Mouse (Mus musculus): Measurements from ENCODE around the gene Exoc3l4. TPM values are rescaled to one million over a fixed set of nuclear protein-coding genes. Genes with fewer than 3 reads are reported as not detected.
A peak's percentile ranks its signal among the peaks of the same experiment; 100 is the strongest.

Gene Exoc3l4
- polyA plus RNA-seq, 1 experiment from 2014 or later = 7.3 TPM

DNA sequence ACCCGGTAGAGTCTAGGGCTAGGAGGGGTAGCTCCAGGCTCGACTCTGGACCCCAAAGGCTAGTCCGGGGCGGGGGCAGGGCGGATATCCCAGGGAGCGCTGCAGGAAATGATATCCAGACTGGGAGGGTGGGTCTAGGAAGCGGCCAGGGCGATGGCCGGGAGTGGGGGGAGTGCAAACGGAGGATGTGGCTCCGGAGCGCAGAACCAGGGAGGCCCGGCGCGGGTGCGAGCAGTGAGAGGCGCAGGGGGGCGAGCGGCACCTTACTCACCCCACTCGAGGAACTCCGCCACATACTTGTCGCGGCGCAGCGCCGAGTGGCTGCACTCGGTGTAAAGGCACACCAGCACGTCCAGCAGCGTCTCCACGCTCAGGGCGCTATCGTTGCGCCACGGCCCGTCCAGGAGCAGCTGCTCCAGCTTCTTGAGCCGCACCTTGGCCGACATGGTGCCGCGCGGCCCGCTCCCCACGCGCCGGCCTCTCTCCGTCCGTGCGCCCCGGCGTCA lies 39.9 kb upstream of the Exoc3l4 start:
- Histone ChIP-seq H3K4me3 (ENCODE audit: low read depth, low read length) (peak overlapping the region; percentile 88), H3K36me3 (replicated peaks; ENCODE audit: control insufficient read depth, insufficient read depth, low read depth, low read length) (no peaks in the 10 kb centered on the region), H3K27ac (replicated peaks; ENCODE audit: low read depth, low read length) (peak overlapping the region; percentile 78), H3K27me3 (ENCODE audit: control insufficient read depth, insufficient read depth, low read length) (no peaks in the 10 kb centered on the region), H3K4me1 (ENCODE audit: control insufficient read depth, insufficient read depth, low read length) (0 out of 2 replicates have a peak, but pooled peaks cover 2% of the 10 kb centered on the region), H3K9ac (replicated peaks; ENCODE audit: low read length) (peak overlapping the region; percentile 79), H3K4me2 (ENCODE audit: low read depth, low read length) (peak overlapping the region; percentile 92), H3K9me3 (replicated peaks; ENCODE audit: control insufficient read depth, low read length) (no peaks in the 10 kb centered on the region)
- 0 out of 2 replicates have a peak, but pooled peaks have one; percentile 16 for ATAC-seq (replicated peaks; ENCODE audit: insufficient number of reproducible peaks, low FRiP score, low TSS enrichment, low read depth)
- under 1% methylated on average over 43 of the region's 49 CpGs for WGBS
- peak; percentile 45 for DNase-seq (ENCODE audit: low spot score)

DNA sequence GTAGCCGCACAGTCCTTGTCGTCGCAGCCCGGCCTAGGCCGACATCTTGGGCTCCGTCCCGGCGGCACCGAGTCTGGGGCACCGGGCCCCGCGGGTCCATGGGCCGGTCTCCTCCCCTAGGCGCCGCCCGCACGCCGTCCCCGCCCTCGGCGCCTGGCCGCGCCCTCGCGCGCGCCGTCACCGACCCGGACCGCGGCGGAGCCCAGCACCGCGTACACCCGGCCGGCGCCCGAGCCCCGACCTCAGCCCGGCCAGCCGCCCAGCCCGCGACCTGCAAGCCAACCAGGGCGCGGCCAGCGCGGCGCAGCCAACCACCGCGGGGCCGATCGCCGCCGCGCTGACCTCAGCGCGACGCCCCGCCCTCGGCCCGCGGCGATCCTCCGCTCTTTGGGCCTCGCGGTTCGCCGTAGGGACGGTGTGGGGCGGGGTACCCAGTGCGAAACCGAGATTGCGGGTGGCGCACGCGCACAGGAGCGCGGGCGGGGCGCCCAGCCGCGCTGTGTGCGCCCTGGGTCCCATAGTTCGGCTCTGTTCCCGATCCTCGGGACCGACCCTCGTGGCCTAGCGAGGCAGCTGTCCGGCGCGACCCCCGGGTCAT lies 39.3 kb upstream of the Exoc3l4 start, which contains the start of gene Cdc42bpb:
Cdc42bpb (minus strand) TSS at position 343 of the 598 bp plus-strand sequence.
- WGBS = under 1% methylated on average over 91 of the region's 94 CpGs

DNA sequence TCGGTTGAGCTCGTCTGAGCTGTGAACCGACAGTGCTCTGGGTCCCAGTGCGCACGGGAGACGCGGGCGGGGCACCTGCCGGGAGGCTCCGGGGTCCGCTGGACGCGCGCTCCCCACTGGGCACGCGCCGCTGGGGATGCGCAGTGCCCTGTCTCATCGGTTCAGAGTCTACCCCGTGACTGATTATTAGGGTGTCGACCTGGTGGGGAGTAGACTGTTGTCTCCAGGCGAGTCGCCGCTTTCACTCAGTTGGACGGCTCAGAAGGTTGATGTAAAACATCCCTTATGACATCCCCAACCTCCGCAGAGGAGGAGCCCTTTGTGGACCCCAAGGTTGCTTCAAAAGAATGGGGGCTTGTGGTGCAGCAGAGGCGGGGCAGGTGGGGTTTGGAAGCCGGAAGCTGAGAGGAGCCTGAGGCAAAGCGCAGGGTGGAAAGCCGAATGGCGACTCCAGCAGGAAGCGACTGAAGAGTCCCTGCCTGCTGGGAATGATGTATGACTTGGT lies 38.8 kb upstream of the Exoc3l4 start:
- DNase-seq (ENCODE audit: low spot score) = peak; percentile 56
- peak overlapping the region; percentile 65 for H3K27ac ChIP-seq (replicated peaks; ENCODE audit: low read depth, low read length)
- no peaks in the 10 kb centered on the region for H3K9me3 ChIP-seq (replicated peaks; ENCODE audit: control insufficient read depth, low read length)
- 0 out of 2 replicates have a peak, but pooled peaks cover 2% of the 10 kb centered on the region for H3K4me1 ChIP-seq (ENCODE audit: control insufficient read depth, insufficient read depth, low read length)
- no peaks in the 10 kb centered on the region for H3K36me3 ChIP-seq (replicated peaks; ENCODE audit: control insufficient read depth, insufficient read depth, low read depth, low read length)
- peak overlapping the region; percentile 88 for H3K4me3 ChIP-seq (ENCODE audit: low read depth, low read length)
- H3K4me2 ChIP-seq (ENCODE audit: low read depth, low read length) = peak overlapping the region; percentile 92
- ATAC-seq (replicated peaks; ENCODE audit: insufficient number of reproducible peaks, low FRiP score, low TSS enrichment, low read depth) = peak; percentile 72
- H3K9ac ChIP-seq (replicated peaks; ENCODE audit: low read length) = peak overlapping the region; percentile 79
- H3K27me3 ChIP-seq (ENCODE audit: control insufficient read depth, insufficient read depth, low read length) = no peaks in the 10 kb centered on the region
- under 1% methylated on average over 32 of the region's 32 CpGs for WGBS

More for the DNA sequence above, 39.3 kb upstream of the Exoc3l4 start, which contains the start of gene Cdc42bpb:
- ATAC-seq (replicated peaks; ENCODE audit: insufficient number of reproducible peaks, low FRiP score, low TSS enrichment, low read depth) (peak; percentile 94), DNase-seq (ENCODE audit: low spot score) (peak; percentile 95)
- no peaks in the 10 kb centered on the region for H3K27me3 ChIP-seq (ENCODE audit: control insufficient read depth, insufficient read depth, low read length)
- peak within 1 kb of the TSS; percentile 78 for H3K27ac ChIP-seq (replicated peaks; ENCODE audit: low read depth, low read length)
- 0 out of 2 replicates have a peak, but pooled peaks cover 2% of the 10 kb centered on the region for H3K4me1 ChIP-seq (ENCODE audit: control insufficient read depth, insufficient read depth, low read length)
- H3K36me3 ChIP-seq (replicated peaks; ENCODE audit: control insufficient read depth, insufficient read depth, low read depth, low read length) = no peaks in the 10 kb centered on the region
- H3K9me3 ChIP-seq (replicated peaks; ENCODE audit: control insufficient read depth, low read length) = no peaks in the 10 kb centered on the region
- peak within 1 kb of the TSS; percentile 88 for H3K4me3 ChIP-seq (ENCODE audit: low read depth, low read length)
- peak within 1 kb of the TSS; percentile 79 for H3K9ac ChIP-seq (replicated peaks; ENCODE audit: low read length)
- peak within 1 kb of the TSS; percentile 92 for H3K4me2 ChIP-seq (ENCODE audit: low read depth, low read length)

DNA sequence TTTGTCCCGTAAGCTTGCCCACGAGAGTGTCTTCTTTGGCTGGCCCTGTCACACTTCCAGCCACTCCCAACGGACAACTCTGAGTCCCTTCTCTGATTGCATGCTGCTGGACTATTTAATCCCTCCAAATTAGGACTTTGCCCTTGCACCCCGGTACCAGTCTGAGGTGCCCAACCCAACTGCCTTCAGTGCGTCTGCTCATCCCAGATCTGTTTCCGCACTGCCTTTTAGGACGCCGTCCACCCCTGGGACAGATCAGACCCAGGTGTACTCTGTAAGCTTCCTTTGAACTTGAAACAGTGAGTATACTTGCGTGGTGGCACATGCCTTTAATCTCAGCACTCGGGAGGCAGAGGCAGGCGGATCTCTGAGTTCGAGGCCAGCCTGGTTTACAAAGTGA lies 38.0 kb upstream of the Exoc3l4 start:
- Histone ChIP-seq H3K4me1 (ENCODE audit: control insufficient read depth, insufficient read depth, low read length) (0 out of 2 replicates have a peak, but pooled peaks cover 2% of the 10 kb centered on the region), H3K9ac (replicated peaks; ENCODE audit: low read length) (no peak overlapping the region), H3K9me3 (replicated peaks; ENCODE audit: control insufficient read depth, low read length) (no peaks in the 10 kb centered on the region), H3K27ac (replicated peaks; ENCODE audit: low read depth, low read length) (no peak overlapping the region), H3K4me3 (ENCODE audit: low read depth, low read length) (peak overlapping the region; percentile 88), H3K27me3 (ENCODE audit: control insufficient read depth, insufficient read depth, low read length) (no peaks in the 10 kb centered on the region), H3K36me3 (replicated peaks; ENCODE audit: control insufficient read depth, insufficient read depth, low read depth, low read length) (no peaks in the 10 kb centered on the region), H3K4me2 (ENCODE audit: low read depth, low read length) (no peak overlapping the region; the same call in 1 of the 2 replicates)
- 76% methylated on average over 12 of the region's 12 CpGs for WGBS
- no peak for ATAC-seq (replicated peaks; ENCODE audit: insufficient number of reproducible peaks, low FRiP score, low TSS enrichment, low read depth)
- DNase-seq (ENCODE audit: low spot score) = no peak

DNA sequence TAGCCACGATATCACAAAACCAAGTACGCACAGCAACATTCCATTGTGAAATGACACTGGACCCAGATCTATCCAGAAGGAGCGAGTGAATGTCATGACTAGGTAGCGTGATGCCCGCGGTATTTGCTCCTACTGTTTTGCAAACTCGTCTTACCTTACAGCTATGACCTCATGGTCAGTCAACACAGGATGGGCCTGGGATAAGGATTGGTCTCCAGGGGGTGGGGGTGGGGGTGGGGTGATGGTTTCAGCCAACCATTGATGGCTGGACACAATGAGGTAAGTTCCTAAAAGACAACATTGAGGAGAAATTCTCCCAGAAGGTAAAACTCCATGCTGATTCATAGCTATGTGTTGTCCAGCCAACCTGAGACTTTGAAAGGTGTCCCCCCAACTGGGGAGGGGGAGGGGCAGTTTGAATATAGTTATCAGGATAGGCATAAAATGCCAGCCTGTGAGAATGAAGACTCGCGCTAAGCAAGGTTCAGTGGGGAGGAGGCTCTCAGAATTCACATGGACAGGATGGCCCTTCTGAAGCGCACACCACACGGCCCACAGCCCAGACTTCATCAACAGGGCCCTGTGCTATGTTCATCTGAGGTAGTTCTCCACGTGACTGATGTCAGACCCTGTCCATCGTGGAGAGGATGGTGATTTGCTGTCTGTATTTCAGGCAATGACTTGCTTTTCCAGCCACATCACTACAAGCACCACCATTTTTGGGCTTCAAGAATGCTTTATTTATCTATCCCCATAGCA lies 30.8 kb upstream of the Exoc3l4 start:
- H3K4me2 ChIP-seq (ENCODE audit: low read depth, low read length) = no peak overlapping the region
- no peak for DNase-seq (ENCODE audit: low spot score)
- no peak overlapping the region for H3K27ac ChIP-seq (replicated peaks; ENCODE audit: low read depth, low read length)
- no peak overlapping the region for H3K9ac ChIP-seq (replicated peaks; ENCODE audit: low read length)
- no peaks in the 10 kb centered on the region for H3K4me1 ChIP-seq (ENCODE audit: control insufficient read depth, insufficient read depth, low read length)
- no peaks in the 10 kb centered on the region for H3K36me3 ChIP-seq (replicated peaks; ENCODE audit: control insufficient read depth, insufficient read depth, low read depth, low read length)
- ATAC-seq (replicated peaks; ENCODE audit: insufficient number of reproducible peaks, low FRiP score, low TSS enrichment, low read depth) = no peak
- H3K4me3 ChIP-seq (ENCODE audit: low read depth, low read length) = no peak overlapping the region
- WGBS = 88% methylated on average over 13 of the region's 13 CpGs
- H3K9me3 ChIP-seq (replicated peaks; ENCODE audit: control insufficient read depth, low read length) = no peaks in the 10 kb centered on the region
- H3K27me3 ChIP-seq (ENCODE audit: control insufficient read depth, insufficient read depth, low read length) = no peaks in the 10 kb centered on the region

DNA sequence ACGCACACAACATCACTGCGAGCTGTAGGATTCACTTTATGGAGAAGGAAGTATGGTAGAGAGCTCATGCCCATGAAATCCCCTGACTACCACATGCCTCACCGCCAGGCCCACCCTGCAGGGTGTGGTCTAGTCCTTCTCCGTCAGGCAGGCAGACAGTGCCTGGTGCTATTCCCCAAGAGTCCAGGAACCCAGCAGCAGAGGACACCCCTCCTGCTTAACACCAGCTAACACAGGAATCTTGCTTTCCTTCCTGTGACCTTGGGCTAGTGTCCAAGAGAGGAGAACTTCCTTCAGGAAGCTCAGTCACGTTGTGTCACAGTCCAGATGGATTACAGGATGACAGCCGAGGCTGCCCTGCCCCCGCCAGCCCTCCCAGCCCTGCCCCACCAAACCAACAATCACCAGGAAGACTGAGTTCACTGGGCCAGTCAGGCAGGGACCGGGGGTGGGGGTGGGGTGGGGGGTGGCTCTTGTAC lies 30.1 kb upstream of the Exoc3l4 start:
- no peaks in the 10 kb centered on the region for H3K36me3 ChIP-seq (replicated peaks; ENCODE audit: control insufficient read depth, insufficient read depth, low read depth, low read length)
- H3K27ac ChIP-seq (replicated peaks; ENCODE audit: low read depth, low read length) = no peak overlapping the region
- H3K4me3 ChIP-seq (ENCODE audit: low read depth, low read length) = no peak overlapping the region
- H3K9me3 ChIP-seq (replicated peaks; ENCODE audit: control insufficient read depth, low read length) = no peaks in the 10 kb centered on the region
- DNase-seq (ENCODE audit: low spot score) (no peak), ATAC-seq (replicated peaks; ENCODE audit: insufficient number of reproducible peaks, low FRiP score, low TSS enrichment, low read depth) (no peak)
- no peaks in the 10 kb centered on the region for H3K4me1 ChIP-seq (ENCODE audit: control insufficient read depth, insufficient read depth, low read length)
- no peak overlapping the region for H3K4me2 ChIP-seq (ENCODE audit: low read depth, low read length)
- no peaks in the 10 kb centered on the region for H3K27me3 ChIP-seq (ENCODE audit: control insufficient read depth, insufficient read depth, low read length)
- H3K9ac ChIP-seq (replicated peaks; ENCODE audit: low read length) = no peak overlapping the region
- 55% methylated on average over 8 of the region's 8 CpGs for WGBS

DNA sequence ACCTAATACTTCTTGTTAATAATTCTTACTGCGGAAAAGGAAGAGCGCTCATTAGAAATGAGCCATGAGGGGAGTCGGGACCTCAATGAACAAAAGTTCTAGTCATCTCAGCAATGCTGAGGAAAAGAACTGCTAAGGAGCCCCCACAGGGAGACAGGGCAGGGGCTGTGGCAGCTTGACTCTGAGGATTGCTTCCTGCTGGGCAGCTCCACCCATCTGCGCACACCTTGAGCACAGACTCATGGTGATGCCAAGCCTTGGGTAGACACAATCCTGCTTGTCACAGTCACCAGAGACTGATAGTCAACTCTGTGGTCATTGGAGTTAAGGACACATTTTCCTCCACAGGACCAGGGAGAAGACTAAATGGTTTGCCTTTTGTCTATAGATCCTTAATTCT lies 29.7 kb upstream of the Exoc3l4 start:
- Histone ChIP-seq H3K4me3 (ENCODE audit: low read depth, low read length) (no peak overlapping the region), H3K27me3 (ENCODE audit: control insufficient read depth, insufficient read depth, low read length) (no peaks in the 10 kb centered on the region), H3K4me1 (ENCODE audit: control insufficient read depth, insufficient read depth, low read length) (no peaks in the 10 kb centered on the region), H3K36me3 (replicated peaks; ENCODE audit: control insufficient read depth, insufficient read depth, low read depth, low read length) (no peaks in the 10 kb centered on the region), H3K9me3 (replicated peaks; ENCODE audit: control insufficient read depth, low read length) (no peaks in the 10 kb centered on the region), H3K9ac (replicated peaks; ENCODE audit: low read length) (no peak overlapping the region), H3K27ac (replicated peaks; ENCODE audit: low read depth, low read length) (no peak overlapping the region), H3K4me2 (ENCODE audit: low read depth, low read length) (no peak overlapping the region)
- DNase-seq (ENCODE audit: low spot score) (no peak), ATAC-seq (replicated peaks; ENCODE audit: insufficient number of reproducible peaks, low FRiP score, low TSS enrichment, low read depth) (no peak)
- 80% methylated on average over 4 of the region's 4 CpGs for WGBS
